Mouse (Mus musculus): ENCODE results near the gene Utf1. TPM values are rescaled to one million over a fixed set of nuclear protein-coding genes. Genes with fewer than 3 reads are reported as not detected.

The Utf1 gene
- total RNA-seq, 2 experiments from 2014 or later = 0.24 TPM; not detected in 1

GRCm38 (mm10) chr7:139972923-139973331 is 29.3 kb downstream of the Utf1 start:
- DNase-seq = no peak

DNA sequence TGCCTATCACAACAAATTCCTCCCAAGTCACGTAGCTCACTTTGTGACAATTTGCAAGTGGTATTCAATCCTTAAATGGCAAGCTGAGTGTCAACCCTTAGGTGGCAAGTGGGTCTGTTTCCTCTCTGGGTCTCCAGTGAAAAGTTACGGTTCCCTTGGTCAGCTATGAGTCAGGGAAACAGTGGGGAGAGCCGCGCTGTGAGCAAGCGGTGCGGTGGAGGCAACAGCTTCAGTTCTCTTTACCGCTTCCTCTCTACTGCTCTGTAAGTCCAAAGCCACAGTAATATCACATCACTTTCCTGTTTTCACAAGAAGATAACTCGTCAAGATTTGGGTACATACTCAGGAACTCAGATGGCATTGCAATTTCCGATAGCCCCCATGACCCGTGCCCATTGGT is 30.7 kb downstream of the Utf1 start:
- no peak for DNase-seq

DNA sequence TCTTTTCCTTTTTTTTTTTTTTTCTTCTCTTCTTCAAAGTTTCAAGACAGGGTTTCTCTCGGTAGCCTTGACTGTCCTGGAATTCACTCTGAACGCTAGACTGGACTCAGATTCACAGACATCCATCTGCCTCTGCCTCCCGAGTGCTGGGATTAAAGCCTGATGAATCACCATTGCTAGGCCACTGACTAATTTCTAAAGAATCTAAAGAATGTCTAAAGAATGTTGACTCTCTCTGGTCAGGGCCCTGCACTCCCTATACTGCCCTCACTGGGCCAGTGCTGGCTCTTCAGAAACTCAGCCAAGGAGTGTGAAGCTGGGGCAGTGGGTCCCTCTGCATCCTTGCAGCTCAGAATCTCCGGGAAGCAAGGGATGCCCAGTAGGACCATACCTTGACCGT is 31.9 kb downstream of the Utf1 start:
- no peak for DNase-seq

GRCm38 (mm10) chr7:139978278-139978892 is 34.8 kb downstream of the Utf1 start, which contains the start of gene 6430531B16Rik:
Gene 6430531B16Rik (minus strand): TSS chr7:139978755.
- peak; percentile 93 for DNase-seq

- peak; percentile 37 for DNase-seq
These were observed 35.6 kb downstream of the Utf1 start for GRCm38 (mm10) chr7:139979011-139979719.

DNA sequence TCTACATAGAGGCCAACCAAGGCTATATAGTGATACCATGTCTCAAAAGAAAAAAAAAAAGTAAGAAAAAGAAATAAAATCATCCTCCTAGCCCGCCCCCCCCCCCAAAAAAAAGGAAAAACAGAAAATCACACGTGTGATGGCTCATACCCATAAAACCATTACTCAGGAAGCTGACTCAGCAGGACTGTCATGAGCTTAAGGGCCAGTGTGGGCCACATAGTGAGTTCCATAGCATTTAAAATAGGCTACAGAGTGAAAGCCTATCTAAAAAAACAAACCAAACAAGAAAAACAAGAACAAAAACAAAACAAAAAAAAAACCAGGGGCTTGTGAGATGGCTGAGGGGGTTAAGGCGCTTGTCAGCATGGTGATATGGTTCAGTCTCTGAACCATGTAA is 37.2 kb downstream of the Utf1 start:
- no peak for DNase-seq

DNA sequence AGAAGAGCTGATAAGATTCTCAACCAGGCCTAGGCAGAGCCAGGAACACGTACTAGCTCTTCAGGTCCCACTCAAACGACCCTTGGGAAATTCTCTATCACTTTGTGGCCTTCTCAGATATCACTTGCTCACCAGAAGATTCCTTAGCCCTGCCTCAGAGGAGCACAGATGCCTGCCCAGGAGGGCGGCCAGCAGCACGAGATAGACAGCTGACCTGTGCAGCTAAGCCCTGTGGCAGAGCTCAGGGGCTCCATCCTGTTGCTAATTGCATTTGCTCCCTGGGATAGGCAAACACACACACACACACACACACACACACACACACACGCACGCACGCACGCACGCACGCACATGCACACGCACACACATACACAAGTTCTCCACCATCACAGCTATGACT is 38.5 kb downstream of the Utf1 start:
- no peak for DNase-seq

- no peak for DNase-seq
These were observed 40.9 kb downstream of the Utf1 start for GRCm38 (mm10) chr7:139984505-139984904.

DNA sequence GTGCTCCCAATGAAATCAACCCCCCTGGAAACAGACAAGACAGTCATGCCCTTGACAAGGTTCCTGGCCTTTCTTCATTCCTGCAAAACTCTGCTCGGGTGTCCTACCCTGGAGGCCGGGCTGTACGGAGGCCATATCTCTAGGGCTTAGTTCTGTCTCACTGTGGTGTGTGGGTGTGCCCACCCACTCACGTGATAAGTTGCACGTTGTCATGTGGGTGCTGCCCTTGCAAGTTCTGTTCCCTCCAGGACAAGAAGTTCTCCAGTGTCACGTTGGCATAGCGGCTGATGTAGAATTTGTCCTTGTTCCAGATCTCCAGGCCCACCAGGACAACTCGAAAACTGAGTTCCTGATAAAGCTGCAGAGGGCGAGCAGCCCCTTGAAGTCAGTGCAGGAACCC is 44.7 kb downstream of the Utf1 start:
- DNase-seq = no peak

DNA sequence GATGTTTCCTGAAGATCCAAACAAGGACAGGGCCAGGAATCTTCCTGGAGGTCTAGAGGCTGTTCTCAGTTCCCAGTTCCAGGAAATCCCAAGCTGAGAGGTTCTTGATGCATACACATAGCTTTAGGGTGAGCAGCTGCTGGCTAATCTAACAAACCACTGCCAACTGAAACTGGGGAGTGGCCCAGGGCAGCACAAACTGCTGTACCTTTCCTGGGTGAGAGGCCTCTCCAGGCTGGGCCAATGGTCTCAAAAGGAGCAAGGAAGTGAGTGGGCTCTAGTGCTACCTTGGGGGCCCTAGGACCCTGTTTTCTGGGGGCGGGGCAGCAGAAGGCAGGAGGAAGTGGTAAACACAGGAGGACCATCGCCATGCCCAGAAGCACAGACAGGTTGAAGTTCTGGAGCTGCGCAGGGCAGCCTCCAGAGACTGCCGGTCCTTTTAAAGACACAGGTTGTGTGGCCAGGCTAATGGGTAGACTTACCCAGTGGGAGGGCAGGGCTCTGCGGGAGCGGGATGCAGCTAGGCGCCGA is 47.3 kb downstream of the Utf1 start:
- no peak for DNase-seq

GRCm38 (mm10) chr7:139992406-139992805 is 48.8 kb downstream of the Utf1 start, which contains the start of gene Adam8:
Gene Adam8 (minus strand): TSS chr7:139992562.
- peak; percentile 70 for DNase-seq

DNA sequence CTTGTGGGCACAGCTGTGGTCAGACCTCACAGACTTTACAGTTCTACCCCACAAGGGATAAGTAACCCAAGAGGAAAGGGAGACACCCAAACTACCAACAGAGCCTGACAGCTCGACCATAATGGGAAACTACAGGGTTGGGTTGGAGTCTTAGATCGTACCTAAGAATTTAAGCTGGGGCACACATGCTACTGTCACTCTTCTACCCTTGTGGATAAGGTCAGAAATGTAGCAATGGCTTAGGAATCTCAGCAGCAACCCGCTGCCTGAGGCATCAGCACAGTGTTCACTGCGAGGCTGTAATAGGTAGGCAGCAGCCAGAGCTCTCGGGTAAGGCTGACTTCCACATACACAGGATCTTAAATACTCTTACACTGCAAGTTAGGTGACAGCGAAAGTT is 49.9 kb downstream of the Utf1 start:
- no peak for DNase-seq

DNA sequence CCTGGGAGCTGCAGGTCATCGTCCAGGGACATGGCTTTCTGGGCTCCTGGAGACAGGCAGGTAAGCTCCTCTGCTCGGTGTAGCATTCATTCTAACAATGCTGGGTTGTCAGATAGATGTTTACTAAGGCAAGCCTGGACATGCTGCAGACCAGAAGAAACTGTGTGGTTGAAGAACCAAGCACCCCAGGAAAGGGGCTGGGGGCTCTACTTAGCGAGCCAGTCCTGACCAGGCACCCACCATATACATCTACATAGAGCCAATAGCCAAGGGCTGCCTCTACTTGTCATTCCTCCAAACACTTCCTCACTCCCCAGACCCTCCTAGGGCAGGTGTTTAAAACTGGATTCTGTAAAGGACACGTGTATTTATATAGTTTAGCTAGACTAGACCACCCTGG is 50.6 kb downstream of the Utf1 start:
- DNase-seq = no peak

DNA sequence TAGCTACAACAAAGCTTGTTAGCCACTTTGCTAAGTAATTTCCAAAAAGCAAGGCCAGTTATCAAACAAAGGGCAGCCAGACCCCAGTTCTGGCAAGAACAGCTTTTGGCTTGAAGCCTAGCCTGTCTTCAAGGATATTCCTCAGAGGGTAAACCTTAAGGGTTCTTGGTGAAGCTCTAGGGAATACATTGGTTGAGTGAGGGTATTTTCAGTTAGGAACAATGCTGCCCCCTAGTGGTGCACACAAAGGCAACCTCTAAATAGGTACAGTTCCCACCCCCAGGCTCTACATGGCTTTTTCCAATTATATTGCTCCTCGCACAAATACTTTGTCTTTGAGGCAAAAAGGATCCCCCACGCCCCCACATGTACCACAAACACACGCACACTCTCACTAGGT is 51.1 kb downstream of the Utf1 start:
- DNase-seq = peak; percentile 80

Small RNA genes within 50 kb of the gene (microRNA-seq; reads per million reads assigned to microRNA genes)
- gene Mir202 (55.4 reads per million, percentile 37 among the genes with 10 or more reads in this experiment), gene Mir7062 (not detected), gene mmu-mir-7686 (1.4 reads per million)

Other genes starting within 250 kb of the Utf1 start
- 1 to 10 TPM; 2.4 to 3.9 TPM for gene Adgra1, start 109.6 kb upstream of the Utf1 start, total RNA-seq (2021)
- under 1 TPM; 0.42 to 0.55 TPM for gene Kndc1, start 49.1 kb upstream of the Utf1 start, total RNA-seq (2021)
- under 1 TPM in 1 of 2 experiments, not detected in 1; 0.39 TPM for gene 6430531B16Rik, start 35.0 kb downstream of the Utf1 start, total RNA-seq (2021)
- gene Adam8, start 48.8 kb downstream of the Utf1 start, total RNA-seq (2021) = 1 to 10 TPM; 1.9 to 2.9 TPM
- gene Zfp511, start 92.6 kb downstream of the Utf1 start, total RNA-seq (2021) = 10 to 100 TPM; 14.0 to 18.1 TPM
- 10 to 100 TPM; 32.7 to 37.4 TPM for gene Tubgcp2, start 92.9 kb downstream of the Utf1 start, total RNA-seq (2021)
- not detected for gene Msx3, start 105.3 kb downstream of the Utf1 start, total RNA-seq (2021)
- gene Caly, start 138.8 kb downstream of the Utf1 start, total RNA-seq (2021) = 1 to 10 TPM; 4.9 to 6.6 TPM
- gene Prap1, start 149.6 kb downstream of the Utf1 start, total RNA-seq (2021) = not detected
- 10 to 100 TPM; 82.5 to 99.0 TPM for gene Fuom, start 158.7 kb downstream of the Utf1 start, total RNA-seq (2021)
- 10 to 100 TPM; 21.2 to 25.1 TPM for gene Paox, start 172.0 kb downstream of the Utf1 start, total RNA-seq (2021)
- 100 to 1,000 TPM; 600 to 610 TPM for gene Echs1, start 172.7 kb downstream of the Utf1 start, total RNA-seq (2021)
- gene Mtg1, start 193.8 kb downstream of the Utf1 start, total RNA-seq (2021) = 10 to 100 TPM; 42.0 to 45.9 TPM
- 1 to 10 TPM; 1.7 to 2.0 TPM for gene Sprn, start 211.1 kb downstream of the Utf1 start, total RNA-seq (2021)
- gene Olfr522, start 221.0 kb downstream of the Utf1 start, total RNA-seq (2021) = not detected
- not detected for gene Olfr523, start 229.4 kb downstream of the Utf1 start, total RNA-seq (2021)

Measured in adrenal gland, postnatal 10 days (tissue).